Mouse (Mus musculus): ENCODE measurements around the gene Lpin1.
A peak's percentile ranks its signal among the peaks of the same experiment; 100 is the strongest.

The Lpin1 gene

DNA sequence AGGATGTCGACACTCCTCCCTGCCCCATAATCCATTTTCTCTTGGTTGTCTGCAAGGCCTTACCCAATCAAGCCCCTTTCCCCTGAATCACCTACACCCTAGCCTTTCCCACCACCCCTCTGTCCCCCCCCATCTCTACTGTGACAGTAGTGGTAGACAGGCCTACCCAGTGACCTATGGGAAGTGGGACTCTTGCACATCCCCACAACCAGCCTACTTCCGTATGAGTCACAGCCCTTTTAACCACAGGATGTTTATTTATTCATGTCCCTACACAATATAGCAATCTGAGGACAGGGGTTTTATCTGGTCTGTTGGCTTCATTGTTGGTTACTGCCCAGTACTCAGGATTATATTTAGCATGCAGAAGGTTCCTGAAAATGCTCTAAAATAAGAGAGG is 84.6 kb downstream of the Lpin1 start:
- no peak for DNase-seq (ENCODE audit: low spot score)

DNA sequence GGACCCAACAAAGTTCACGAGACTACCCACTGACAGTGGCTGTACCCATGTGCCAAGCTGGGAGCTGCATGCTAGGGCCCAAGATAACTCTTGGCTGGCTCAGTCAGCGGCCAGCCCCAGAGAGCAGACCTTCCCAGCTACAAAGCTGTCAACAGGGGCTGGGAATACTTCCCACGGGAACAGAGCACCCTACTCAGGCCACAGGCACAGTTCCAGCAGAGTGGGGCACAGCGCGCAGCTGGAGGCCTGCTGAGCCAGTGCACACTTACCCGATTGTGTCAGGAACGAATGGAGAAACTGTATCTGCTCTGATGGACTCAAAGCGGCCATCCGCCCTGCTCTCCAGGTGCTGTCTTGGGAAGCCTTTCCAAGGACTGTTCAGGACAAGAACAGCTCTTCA is 95.6 kb downstream of the Lpin1 start:
- DNase-seq (ENCODE audit: low spot score), result no peak

DNA sequence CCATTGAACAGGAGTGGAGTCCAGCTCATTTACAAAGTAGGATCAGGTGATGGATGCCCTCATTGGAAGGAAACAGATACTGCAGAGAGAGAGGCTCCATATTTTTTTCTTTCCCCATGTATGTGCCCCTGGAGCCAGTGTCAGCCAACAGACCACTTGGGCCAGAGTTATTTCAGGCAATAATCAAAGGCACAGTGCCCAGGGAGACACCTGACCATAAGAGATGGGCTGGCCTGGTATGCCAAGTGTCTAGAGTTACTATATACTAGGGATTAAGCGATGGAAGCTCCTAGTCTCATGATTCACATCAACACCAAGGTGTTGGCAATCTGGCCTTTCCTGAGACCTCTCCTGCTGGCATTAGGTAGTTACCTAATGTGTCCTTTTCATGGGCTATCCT is 97.8 kb downstream of the Lpin1 start:
- no peak for DNase-seq (ENCODE audit: low spot score)

DNA sequence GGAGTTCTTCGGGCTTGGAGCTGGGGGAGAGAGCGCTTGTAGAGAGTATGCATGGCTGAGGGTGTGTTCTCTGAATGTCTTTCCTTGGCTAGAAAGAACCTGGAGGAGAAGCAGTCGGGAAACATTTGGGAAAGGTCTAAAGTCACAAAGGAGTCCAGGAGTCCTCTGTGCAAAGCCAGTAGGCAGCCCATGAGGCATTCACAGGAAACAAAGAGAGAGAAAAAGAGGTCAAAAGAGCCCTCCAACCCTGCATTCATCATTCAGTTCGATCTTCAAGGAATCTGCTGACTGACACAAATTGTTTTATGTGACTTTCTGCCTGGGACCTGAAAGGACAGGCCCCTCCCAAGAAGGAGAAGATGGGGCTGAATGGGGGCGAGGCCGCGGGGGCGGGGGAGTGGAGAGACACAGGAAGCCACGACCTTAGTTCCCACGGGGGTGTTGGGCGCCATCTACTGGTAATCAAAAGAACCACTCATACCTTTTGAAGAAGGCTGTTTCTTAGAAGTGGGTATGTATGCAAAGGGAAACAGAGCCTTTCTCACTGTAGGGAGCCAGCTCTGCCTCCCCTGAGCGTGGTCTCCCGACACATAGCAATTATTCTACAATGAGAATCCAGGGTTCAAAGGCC is 101.5 kb downstream of the Lpin1 start:
- DNase-seq (ENCODE audit: low spot score), result peak; percentile 78

DNA sequence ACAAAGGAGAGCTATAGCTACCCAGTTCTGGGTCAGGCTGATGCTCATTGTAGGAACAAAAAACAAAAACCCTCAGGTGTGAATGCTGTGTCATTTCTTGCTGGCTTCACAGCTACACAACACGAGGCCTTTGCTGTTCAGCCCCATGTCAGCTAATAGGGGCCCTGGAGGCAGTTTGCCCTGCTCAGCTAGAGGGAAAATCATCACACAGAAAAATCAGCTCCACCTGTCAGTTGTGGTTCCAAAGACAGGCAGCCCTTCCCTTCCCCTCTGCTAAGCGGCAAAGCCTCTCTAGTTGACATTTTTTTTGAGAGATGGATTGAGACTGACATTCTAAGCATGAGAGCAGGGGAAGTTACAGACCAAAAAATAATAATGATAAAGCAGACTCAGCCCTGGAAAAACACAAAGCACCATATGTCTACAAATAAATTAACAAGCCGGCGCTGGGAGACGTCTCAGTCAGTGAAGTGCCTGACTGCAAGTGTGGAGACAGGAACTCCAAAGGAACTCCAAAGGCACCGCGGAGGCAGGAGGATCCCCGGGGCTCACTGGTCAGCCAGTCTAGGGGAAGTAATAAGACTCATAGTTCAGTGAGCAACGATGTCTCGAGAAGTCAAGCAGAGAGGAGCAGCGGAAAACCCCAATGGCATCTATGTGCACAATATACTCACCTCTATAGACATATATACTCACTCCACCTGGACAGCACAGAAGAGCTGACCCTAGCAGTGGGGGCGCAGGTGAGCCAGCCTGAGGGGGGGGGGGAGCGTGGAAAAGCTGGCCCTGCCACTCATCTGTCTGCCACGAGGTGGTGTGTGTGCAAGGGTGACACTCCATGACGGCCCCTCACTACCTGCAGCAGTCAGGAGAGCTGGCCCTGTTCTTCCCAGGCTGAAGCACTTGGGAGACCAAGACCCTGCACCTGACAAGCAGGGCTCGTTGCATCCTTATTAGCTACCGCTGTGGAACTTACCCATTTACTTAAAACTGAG is 103.7 kb downstream of the Lpin1 start:
- no peak for DNase-seq (ENCODE audit: low spot score)

DNA sequence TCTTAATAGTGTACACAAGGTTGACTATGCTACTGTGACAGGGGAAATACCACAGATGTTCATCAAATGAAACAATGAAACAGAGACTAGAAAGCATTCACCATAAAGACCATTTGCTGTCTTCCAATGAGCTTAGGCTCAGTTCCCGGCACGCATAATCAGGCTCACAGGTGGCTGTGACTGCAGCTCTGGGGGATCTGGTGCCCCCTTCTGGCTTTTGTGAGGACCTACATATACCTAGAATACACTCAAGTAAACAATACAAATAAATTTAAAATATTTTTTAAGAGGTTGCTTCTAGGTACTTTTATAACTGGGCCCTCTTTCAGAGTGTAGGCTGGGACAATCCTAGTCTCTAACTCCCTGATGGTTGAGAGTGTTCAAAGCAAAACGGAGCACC is 106.5 kb downstream of the Lpin1 start:
- DNase-seq (ENCODE audit: low spot score), result no peak

DNA sequence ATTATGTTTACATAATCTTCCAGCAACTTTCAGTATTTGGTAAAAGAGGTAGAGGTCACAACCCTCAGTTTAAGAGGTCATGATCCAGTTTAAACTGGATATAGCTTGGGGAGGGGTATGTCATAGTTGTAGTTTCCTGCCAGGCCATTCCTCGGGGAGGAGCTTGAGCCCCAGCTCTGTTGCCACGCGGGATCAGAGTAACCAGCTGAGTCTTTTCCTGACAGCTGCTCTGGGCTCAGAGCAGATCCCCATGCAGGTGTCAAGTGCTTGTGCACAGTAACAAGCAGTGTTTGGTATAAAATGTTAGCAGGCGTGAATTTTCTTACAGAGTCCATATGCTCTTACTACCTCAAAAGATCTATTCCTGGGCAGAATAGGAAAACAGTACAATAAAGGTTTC is 112.8 kb downstream of the Lpin1 start:
- no peak for DNase-seq (ENCODE audit: low spot score)

DNA sequence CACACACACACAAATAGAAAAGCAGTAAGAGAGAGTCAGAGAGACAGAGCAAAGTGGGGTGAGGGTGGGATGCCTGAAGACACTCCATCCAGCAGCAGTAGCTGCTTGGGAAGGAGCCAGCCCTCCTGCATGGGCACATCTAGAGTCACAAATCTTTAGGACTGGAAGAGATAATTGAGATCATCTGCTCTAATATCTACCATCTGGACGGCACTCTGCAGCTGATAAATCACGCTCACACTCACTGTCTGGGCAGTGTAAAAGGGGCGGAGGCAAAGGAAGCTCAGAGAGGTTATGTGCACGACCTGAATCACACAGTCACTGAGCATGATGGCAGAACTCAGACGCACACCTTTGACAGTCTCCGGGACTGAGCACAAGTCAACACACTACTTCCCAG is 118.1 kb downstream of the Lpin1 start:
- no peak for DNase-seq (ENCODE audit: low spot score)

DNA sequence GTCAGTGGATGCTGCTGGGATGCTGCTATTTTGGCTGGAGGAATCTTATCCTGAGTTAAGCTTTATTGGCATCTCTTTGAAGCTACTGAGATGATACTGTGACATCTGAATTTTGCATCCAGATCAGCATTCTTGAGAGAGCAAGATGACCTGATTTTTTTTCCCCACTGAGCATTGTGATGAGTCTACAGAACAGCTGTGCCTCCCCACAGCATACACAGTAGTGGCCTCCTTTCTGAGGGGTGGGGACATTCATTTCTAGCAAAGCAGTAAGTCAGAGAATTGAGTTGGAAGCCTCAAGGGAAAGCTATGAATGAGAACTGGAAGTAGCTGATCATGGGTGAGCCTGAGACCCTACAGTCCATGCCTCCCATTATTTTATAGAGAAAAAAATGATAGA is 121.9 kb downstream of the Lpin1 start:
- DNase-seq (ENCODE audit: low spot score), result no peak

DNA sequence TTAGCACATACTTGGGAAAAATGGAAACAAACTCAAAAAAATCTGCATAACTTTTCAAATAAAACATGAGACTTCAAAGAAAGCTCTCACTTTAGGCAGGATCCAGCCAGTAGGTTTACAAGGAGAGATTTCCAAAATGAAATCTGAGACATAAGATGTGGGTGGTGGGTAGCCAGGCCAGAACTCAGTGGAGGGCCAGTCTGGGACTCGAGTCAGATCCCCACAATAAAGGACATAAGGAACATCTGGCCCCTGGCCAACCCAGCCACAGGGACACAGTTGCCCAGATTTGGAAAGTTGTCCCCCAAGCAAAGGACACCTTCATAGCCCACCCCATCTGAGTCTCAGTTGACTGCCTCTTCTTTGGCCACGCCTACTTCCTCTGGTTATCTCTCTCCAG is 123.3 kb downstream of the Lpin1 start:
- no peak for DNase-seq (ENCODE audit: low spot score)
